Mouse (Mus musculus): Measurements from ENCODE around the gene Tsx. TPM values are rescaled to one million over a fixed set of nuclear protein-coding genes. Genes with fewer than 3 reads are reported as not detected.
A peak's percentile ranks its signal among the peaks of the same experiment; 100 is the strongest.
"Not testable (repeated sequence)": the region's sequence is repeated elsewhere in the genome, so short reads cannot be mapped to it uniquely, and the experiment has no call there.

Tsx gene
- under 1 TPM in 1 of 2 experiments, not detected in 1; 0.42 TPM for polyA plus RNA-seq (2017; shearing (Covaris generic))

GRCm38 (mm10) chrX:103414167-103414566, at the start of gene Tsx:
Tsx (plus strand) TSS chrX:103414467.
- no peak for ATAC-seq

GRCm38 (mm10) chrX:103366201-103366600, 48.1 kb upstream of the Tsx start:
- no peak for ATAC-seq

GRCm38 (mm10) chrX:103368650-103369049, 45.6 kb upstream of the Tsx start:
- no peak for ATAC-seq

- ATAC-seq, result peak; percentile 54
These were observed 43.0 kb upstream of the Tsx start for GRCm38 (mm10) chrX:103371221-103371620.

- ATAC-seq, result peak; percentile 72
These were observed 42.6 kb upstream of the Tsx start for GRCm38 (mm10) chrX:103371627-103372026.

GRCm38 (mm10) chrX:103374250-103374649, 40.0 kb upstream of the Tsx start:
- ATAC-seq, result no peak

GRCm38 (mm10) chrX:103384528-103384927, 29.7 kb upstream of the Tsx start:
- ATAC-seq, result no peak

GRCm38 (mm10) chrX:103388131-103388530, 26.1 kb upstream of the Tsx start:
- ATAC-seq, result no peak

- peak; percentile 63 for ATAC-seq
These were observed 20.4 kb upstream of the Tsx start for GRCm38 (mm10) chrX:103393841-103394240.

- ATAC-seq, result no peak
These were observed 9.2 kb upstream of the Tsx start for GRCm38 (mm10) chrX:103405021-103405420.

GRCm38 (mm10) chrX:103421710-103422109, 7.4 kb downstream of the Tsx start, which contains the start of gene Gm26992:
Gm26992 (plus strand) TSS chrX:103422010.
- no peak for ATAC-seq

- no peak for ATAC-seq
These were observed 13.4 kb downstream of the Tsx start for GRCm38 (mm10) chrX:103427677-103428076.

GRCm38 (mm10) chrX:103432293-103432692, 18.0 kb downstream of the Tsx start:
- ATAC-seq, result no peak

GRCm38 (mm10) chrX:103438023-103438422, 23.8 kb downstream of the Tsx start:
- no peak for ATAC-seq

GRCm38 (mm10) chrX:103440803-103441202, 26.5 kb downstream of the Tsx start:
- peak; percentile 59 for ATAC-seq

GRCm38 (mm10) chrX:103443755-103444154, 29.5 kb downstream of the Tsx start:
- ATAC-seq, result no peak

- peak; percentile 61 for ATAC-seq
These were observed 33.4 kb downstream of the Tsx start for GRCm38 (mm10) chrX:103447539-103448169.

- not testable (repeated sequence) for ATAC-seq
These were observed 34.2 kb downstream of the Tsx start for GRCm38 (mm10) chrX:103448429-103448828.

GRCm38 (mm10) chrX:103448943-103449722, 34.9 kb downstream of the Tsx start:
- not testable (repeated sequence) for ATAC-seq

- ATAC-seq, result no peak
These were observed 38.5 kb downstream of the Tsx start for GRCm38 (mm10) chrX:103452815-103453214.

GRCm38 (mm10) chrX:103460056-103460455, 45.8 kb downstream of the Tsx start:
- no peak for ATAC-seq

- no peak for ATAC-seq
These were observed 54.7 kb downstream of the Tsx start for GRCm38 (mm10) chrX:103468998-103469397.

GRCm38 (mm10) chrX:103472346-103472745, 58.1 kb downstream of the Tsx start:
- ATAC-seq, result no peak

Measured in activated CD4-positive, CD25-positive, alpha-beta regulatory T cell, adult 4 months (primary cell).